Mouse (Mus musculus) frontal cortex, adult 2 months (tissue): ENCODE measurements around the gene Ypel2. TPM values are rescaled to one million over a fixed set of nuclear protein-coding genes. Genes with fewer than 3 reads are reported as not detected.
"Not testable (repeated sequence)": the region's sequence is repeated elsewhere in the genome, so short reads cannot be mapped to it uniquely, and the experiment has no call there.

Source experiments
- DNase-seq, 2 experiments: peaks; one replicate each; pipeline ENCODE4 v3.0.0; 2022; ENCODE audit warnings: low spot score in 1 of 2; ENCODE audit errors: extremely low spot score in 1 of 2
- polyA plus RNA-seq: library from polyadenylated mRNA; depleted of rRNA; stranded (reverse); fragments of >200 nt; gene quantifications from 2 replicates; pipeline ENCODE4 v1.2.3, GENCODE M21; 2012; rRNA removed

The Ypel2 gene
- 32.6 and 34.9 TPM in 2 replicates for polyA plus RNA-seq

GRCm38 (mm10) chr11:86993041-86994037, at the start of gene Ypel2:
Gene Ypel2, minus strand, starts transcription at chr11:86993707.
- DNase-seq, result peak; percentile 96 to 98

GRCm38 (mm10) chr11:87043052-87043451, 49.5 kb upstream of the Ypel2 start:
- no peak for DNase-seq

DNA sequence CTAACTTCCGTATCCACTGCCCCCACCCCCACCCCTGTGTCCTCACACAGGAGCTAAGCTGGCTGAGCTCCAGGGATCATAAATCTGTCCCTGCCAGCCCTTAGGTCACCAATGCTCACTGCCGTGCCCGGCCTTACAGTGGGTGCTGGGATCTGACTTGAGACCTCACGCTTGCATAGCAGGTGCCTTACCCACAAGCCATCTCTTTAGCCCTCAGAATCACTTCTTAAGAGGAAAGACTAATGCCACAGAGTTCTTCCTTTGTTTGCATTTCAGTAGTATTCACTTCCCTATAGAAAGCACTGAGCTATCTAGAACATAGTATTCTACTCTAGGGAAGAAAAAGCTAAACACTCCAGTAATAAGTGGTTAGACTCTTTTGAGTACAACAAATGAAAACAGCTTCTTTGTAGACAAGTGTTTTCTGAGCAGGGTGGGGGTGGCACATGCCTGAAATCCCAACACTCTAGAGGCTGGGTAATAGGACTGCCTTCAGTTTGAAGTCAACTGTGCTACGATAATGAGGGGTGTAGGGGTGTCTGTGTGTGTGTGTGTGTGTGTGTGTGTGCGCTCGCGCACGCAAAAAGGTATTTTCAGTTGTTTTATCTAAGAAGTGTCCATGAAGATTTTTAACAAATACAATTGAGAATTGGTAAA, 45.9 kb upstream of the Ypel2 start:
- DNase-seq, result no peak

DNA sequence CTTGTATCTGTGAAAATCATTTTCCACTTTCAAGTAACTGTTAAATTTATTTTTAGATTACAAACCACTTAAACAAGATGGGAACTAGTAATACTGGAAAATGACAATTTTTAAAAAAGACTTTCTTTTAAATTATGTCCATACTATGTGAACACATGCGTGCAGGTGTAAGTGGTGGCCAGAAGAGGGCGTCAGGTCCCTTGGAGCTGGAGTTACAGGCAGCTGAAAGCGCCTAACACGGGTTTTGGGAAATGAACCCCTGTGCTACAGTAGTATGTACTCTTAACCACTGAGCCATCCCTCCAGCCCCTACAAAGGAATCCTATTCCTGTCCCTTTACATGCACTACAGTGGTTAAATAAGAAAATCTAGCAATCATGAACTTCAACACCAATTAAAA, 42.7 kb upstream of the Ypel2 start:
- DNase-seq, result no peak

GRCm38 (mm10) chr11:87028212-87028611, 34.7 kb upstream of the Ypel2 start:
- DNase-seq, result no peak

DNA sequence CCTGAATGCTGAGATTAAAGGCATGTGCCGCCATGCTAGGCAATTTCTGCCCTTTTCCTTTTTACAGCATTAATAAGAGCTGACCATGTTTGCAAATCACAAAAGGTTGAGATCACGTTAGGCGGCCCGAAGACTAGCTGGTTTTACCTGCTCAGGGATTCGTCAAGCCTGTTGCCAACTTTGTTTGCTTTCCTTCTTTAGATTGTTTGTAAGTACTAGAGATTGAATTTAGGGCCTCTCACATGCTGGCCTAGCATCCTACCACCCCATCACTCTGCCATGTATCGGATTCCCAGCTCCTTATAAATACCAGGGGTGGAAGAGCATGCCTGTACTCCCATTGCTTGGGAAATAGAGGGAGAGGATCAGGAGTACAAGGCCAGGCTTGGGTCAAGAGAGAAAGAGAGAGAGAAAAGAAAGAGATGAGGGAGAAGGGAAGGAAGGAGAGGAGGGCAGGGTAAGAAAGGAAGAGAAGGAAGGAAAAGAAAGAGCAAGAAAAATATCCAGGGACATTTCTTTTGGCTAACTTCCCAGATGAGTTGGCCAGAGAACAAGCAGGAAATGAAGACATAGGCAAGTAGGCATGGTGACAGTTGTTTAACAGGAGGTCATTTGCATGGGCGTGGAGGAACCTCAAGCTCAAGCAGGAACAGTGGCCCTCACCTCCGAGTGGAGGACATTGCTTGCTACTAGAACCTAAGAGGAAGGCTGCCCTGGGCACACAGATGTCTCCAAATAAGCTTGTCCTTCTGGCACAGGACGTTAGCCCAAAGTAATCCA, 32.8 kb upstream of the Ypel2 start:
- DNase-seq, result no peak

DNA sequence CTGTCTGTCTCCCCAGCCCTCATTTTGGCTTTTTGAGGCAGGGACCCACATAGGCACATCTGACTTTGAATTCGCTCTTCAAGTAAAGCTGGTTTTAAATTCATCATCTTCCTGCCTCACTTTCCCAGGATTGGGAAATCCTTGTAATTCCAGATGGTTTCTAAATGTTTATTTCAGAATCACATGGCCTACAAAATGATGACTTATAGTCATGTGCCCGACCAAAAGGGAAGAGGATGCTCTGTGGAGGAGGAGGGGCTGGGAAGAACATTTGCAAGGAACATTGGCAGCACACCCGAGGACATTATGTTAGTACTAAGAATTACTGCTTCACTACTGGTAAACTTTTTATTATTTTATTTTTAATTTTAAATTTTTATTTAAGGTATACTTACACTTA, 31.8 kb upstream of the Ypel2 start:
- peak in 1 of 2 experiments; percentile 11 for DNase-seq

DNA sequence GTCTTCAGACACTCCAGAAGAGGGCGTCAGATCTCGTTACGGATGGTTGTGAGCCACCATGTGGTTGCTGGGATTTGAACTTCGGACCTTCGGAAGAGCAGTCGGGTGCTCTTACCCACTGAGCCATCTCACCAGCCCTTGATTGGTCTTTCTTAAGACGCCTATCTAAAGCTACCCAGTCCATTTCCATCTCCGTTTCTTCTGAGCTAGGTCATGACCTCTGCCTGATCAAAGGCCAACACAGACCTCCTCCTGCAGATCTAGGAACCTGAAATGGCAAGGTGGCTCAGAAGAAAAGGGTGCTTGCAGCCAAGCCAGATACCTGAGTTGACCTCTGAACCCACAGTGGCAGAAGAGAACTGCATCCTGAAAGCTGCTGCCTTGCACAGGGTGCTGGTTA, 29.7 kb upstream of the Ypel2 start:
- not testable (repeated sequence) for DNase-seq

GRCm38 (mm10) chr11:87022765-87023164, 29.3 kb upstream of the Ypel2 start:
- DNase-seq, result no peak

DNA sequence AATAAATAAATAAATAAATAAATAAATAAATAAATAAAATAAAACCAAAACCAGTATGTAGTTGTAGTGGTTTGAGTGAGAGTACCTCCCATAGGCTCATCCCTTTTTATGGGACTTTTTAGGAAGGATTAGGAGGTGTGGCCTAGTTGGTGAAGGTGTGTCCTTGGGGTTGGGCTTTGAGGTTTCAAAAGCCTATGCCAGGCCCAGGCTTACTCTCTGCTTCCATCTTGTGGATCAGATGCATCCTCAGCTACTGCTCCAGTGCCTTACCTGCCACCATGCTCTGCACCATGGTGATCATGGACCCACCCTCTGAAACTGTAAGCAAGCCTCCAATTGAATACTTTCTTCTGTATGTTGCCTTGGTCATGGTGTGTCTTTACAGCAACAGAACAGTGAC, 28.0 kb upstream of the Ypel2 start:
- DNase-seq, result no peak

DNA sequence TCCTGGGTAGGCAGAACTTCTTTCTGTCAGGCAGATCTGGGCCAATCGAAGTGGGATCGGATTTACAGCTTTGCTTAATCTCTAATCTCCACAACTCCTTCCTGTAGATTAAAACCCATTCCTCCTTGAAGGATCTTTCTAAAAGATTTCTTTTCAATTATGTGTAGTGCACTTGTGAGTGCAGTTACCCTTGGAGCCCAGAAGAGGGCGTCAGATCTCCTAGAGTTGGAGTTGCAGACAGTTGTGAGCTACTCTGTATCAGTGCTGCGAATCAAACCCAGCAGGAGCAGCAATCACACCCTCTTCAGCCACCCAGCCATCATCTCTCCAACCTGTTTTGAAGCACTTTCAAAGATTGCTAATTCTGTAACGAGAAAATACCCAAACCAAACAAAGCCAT, 26.9 kb upstream of the Ypel2 start:
- no peak for DNase-seq

DNA sequence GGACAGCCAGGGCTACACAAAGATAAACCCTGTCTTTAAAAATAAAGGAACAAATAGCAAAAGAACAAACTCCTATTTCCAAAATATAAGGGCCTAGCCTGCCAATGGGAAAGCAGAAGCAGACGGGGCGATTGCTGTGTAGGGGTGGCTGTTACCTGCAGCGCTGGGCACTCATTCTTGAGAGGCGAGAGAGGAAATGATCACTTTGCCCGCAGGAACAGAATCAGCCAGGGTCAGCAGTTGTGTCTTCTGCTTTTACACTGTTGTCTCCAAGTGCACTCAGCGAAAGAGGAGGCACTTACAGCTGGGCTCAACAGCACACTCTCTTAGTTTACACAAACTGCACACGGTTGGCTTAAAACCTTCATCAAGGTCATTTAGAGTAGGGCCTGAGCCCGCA, 25.9 kb upstream of the Ypel2 start:
- no peak for DNase-seq

DNA sequence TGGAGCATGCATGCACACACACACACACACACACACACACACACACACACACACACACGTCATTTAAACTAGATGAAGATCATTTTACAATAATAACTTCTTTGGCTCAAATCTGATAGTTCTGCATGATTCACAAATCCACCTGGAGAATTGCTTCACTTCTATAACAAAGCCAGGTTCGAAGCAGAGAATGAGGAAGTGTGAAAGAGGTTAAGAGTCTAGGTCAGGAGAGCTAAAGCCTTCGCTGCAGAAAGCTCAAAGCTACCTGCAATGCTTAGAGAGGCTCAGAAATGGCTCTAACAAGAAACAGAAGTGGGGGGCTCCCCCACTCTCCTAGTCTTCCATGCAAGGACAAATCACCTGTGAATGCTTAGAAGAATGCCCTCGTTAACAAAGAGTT, 24.6 kb upstream of the Ypel2 start:
- DNase-seq, result no peak

DNA sequence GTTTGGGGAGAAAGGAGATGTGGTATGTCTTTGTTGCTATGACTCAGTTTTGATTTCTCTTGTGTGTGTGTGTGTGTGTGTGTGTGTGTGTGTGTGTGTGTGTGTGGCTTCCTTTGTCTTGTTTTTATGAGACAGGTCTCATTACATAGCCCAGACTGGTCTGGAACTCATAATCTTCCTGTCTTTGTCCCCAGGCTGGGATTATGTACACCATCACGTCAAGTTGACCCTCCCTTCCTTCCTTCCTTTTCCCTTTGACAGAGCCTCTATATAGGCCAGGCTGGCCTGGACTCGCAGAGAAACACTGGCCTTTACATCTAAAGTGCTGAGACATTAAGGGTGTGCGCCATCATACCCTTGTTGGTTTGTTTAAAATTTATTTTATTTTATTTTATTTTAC, 22.2 kb upstream of the Ypel2 start:
- DNase-seq, result no peak

GRCm38 (mm10) chr11:87010476-87010875, 17.0 kb upstream of the Ypel2 start:
- DNase-seq, result peak in 1 of 2 experiments; percentile 85

DNA sequence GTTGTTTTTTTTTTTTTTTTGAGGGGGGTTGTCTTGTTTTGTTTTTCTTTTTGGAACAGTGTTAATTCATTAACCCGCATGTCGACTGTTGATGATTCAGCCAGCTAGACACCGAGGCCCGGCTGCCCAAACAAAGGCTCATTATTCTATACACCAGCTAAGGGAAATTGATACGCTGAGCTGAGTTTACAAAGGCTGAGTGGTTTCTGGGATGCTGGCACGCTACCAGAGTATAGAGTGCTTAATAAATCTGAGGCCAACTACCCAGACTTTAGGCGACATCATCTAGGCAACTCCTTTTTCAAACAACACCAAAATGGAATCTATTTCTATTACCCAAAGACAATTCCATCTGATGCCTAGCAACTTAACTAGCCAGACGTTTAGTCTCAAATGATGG, 13.9 kb upstream of the Ypel2 start:
- no peak for DNase-seq

- DNase-seq, result no peak
These were observed 11.7 kb upstream of the Ypel2 start for GRCm38 (mm10) chr11:87004960-87005755.

- DNase-seq, result peak; percentile 36 to 51
These were observed 8.7 kb upstream of the Ypel2 start for GRCm38 (mm10) chr11:87002078-87002829.

DNA sequence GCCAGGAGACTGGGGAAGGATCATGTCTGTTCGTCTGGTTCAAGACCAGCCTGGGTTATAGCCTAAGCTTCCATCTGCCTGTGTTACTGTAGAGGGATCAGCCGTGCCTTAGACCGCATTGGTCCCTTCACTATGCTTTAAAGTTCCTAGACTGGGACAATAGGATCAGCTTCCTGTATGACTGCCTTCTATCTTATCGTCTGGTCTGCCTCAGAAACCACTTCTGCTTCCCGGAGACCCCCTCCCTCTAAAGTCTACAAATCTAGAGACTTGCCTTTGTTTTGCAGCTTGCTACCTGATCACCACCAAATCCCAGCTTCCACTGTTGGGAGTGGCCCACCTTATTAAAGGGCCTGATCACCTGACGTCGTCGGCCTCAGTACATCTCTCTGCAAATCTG, 7.7 kb upstream of the Ypel2 start:
- DNase-seq, result no peak
